Mouse (Mus musculus): Measurements from ENCODE around the gene Gbgt1. TPM values are rescaled to one million over a fixed set of nuclear protein-coding genes. Genes with fewer than 3 reads are reported as not detected.

Gbgt1 gene
- polyA plus RNA-seq, 1 experiment from 2014 or later = 1.2 TPM

GRCm38 (mm10) chr2:28534436-28535262, 38.0 kb downstream of the Gbgt1 start:
- WGBS = 31% methylated on average over 11 of the region's 11 CpGs
- H3K4me1 ChIP-seq = peaks cover 96% of the 10 kb centered on the region
- H3K4me3 ChIP-seq = peak overlapping the region; percentile 19

GRCm38 (mm10) chr2:28535263-28535540, 38.5 kb downstream of the Gbgt1 start:
- H3K27me3 ChIP-seq = no peaks in the 10 kb centered on the region
- ATAC-seq (ENCODE audit: low FRiP score, low read depth) = no peak
- H3K9ac ChIP-seq (replicated peaks) = peak overlapping the region; percentile 72; the same call in 1 of the 2 replicates
- H3K27ac ChIP-seq (replicated peaks) = peak overlapping the region; percentile 76
- peaks cover 96% of the 10 kb centered on the region for H3K4me1 ChIP-seq
- H3K4me3 ChIP-seq = no peak overlapping the region
- peak overlapping the region; percentile 86 for H3K4me2 ChIP-seq (replicated peaks)
- H3K36me3 ChIP-seq = 0 out of 2 replicates have a peak, but pooled peaks cover under 1% of the 10 kb centered on the region
- H3K9me3 ChIP-seq = no peaks in the 10 kb centered on the region
- 41% methylated on average over 4 of the region's 4 CpGs for WGBS

More at GRCm38 (mm10) chr2:28534436-28535262, 38.0 kb downstream of the Gbgt1 start:
- Histone ChIP-seq H3K27ac (replicated peaks) (peak overlapping the region; percentile 76), H3K9me3 (no peaks in the 10 kb centered on the region), H3K9ac (replicated peaks) (peak overlapping the region; percentile 72), H3K27me3 (no peaks in the 10 kb centered on the region), H3K36me3 (no peaks in the 10 kb centered on the region), H3K4me2 (replicated peaks) (peak overlapping the region; percentile 86)
- ATAC-seq (ENCODE audit: low FRiP score, low read depth) = no peak

- H3K36me3 ChIP-seq = peaks cover 3% of the 10 kb centered on the region; the same call in 1 of the 2 replicates
- peak overlapping the region; percentile 86; the same call in 1 of the 2 replicates for H3K4me2 ChIP-seq (replicated peaks)
- no peak overlapping the region for H3K4me3 ChIP-seq
- no peaks in the 10 kb centered on the region for H3K27me3 ChIP-seq
- no peaks in the 10 kb centered on the region for H3K9me3 ChIP-seq
- peak overlapping the region; percentile 76; the same call in 1 of the 2 replicates for H3K27ac ChIP-seq (replicated peaks)
- WGBS = 48% methylated on average over 7 of the region's 7 CpGs
- H3K4me1 ChIP-seq = peaks cover 95% of the 10 kb centered on the region
- peak overlapping the region; percentile 72; the same call in 1 of the 2 replicates for H3K9ac ChIP-seq (replicated peaks)
- no peak for ATAC-seq (ENCODE audit: low FRiP score, low read depth)
Measured at GRCm38 (mm10) chr2:28535650-28536049, 39.0 kb downstream of the Gbgt1 start.

- H3K4me1 ChIP-seq = peaks cover 93% of the 10 kb centered on the region
- WGBS = 84% methylated on average over 4 of the region's 4 CpGs
- H3K9me3 ChIP-seq = no peaks in the 10 kb centered on the region
- 0 out of 2 replicates have a peak overlapping the region, but pooled peaks have one; percentile 86 for H3K4me2 ChIP-seq (replicated peaks)
- no peak overlapping the region for H3K9ac ChIP-seq (replicated peaks)
- H3K27ac ChIP-seq (replicated peaks) = peak overlapping the region; percentile 35; the same call in 1 of the 2 replicates
- peaks cover 3% of the 10 kb centered on the region; the same call in 1 of the 2 replicates for H3K36me3 ChIP-seq
- ATAC-seq (ENCODE audit: low FRiP score, low read depth) = no peak
- no peaks in the 10 kb centered on the region for H3K27me3 ChIP-seq
- no peak overlapping the region for H3K4me3 ChIP-seq
Measured at GRCm38 (mm10) chr2:28536166-28536565, 39.5 kb downstream of the Gbgt1 start.

GRCm38 (mm10) chr2:28536766-28537633, 40.3 kb downstream of the Gbgt1 start:
- Histone ChIP-seq H3K4me2 (replicated peaks) (no peak overlapping the region), H3K27ac (replicated peaks) (peak overlapping the region; percentile 46), H3K27me3 (no peaks in the 10 kb centered on the region), H3K36me3 (peaks cover 7% of the 10 kb centered on the region), H3K4me1 (peaks cover 86% of the 10 kb centered on the region), H3K4me3 (no peak overlapping the region), H3K9ac (replicated peaks) (no peak overlapping the region), H3K9me3 (no peaks in the 10 kb centered on the region)
- ATAC-seq (ENCODE audit: low FRiP score, low read depth) = no peak
- 76% methylated on average over 11 of the region's 11 CpGs for WGBS

GRCm38 (mm10) chr2:28537634-28537920, 40.9 kb downstream of the Gbgt1 start:
- no peaks in the 10 kb centered on the region for H3K9me3 ChIP-seq
- peak overlapping the region; percentile 46; the same call in 1 of the 2 replicates for H3K27ac ChIP-seq (replicated peaks)
- no peak for ATAC-seq (ENCODE audit: low FRiP score, low read depth)
- no peak overlapping the region for H3K4me2 ChIP-seq (replicated peaks)
- 0 out of 2 replicates have a peak overlapping the region, but pooled peaks have one; percentile 11 for H3K9ac ChIP-seq (replicated peaks)
- H3K27me3 ChIP-seq = no peaks in the 10 kb centered on the region
- peaks cover 13% of the 10 kb centered on the region for H3K36me3 ChIP-seq
- WGBS = 24% methylated on average over 4 of the region's 4 CpGs
- H3K4me1 ChIP-seq = peaks cover 80% of the 10 kb centered on the region
- H3K4me3 ChIP-seq = no peak overlapping the region

- Histone ChIP-seq H3K4me3 (no peak overlapping the region), H3K27ac (replicated peaks) (peak overlapping the region; percentile 82), H3K36me3 (peaks cover 19% of the 10 kb centered on the region), H3K9ac (replicated peaks) (peak overlapping the region; percentile 20; the same call in 1 of the 2 replicates), H3K9me3 (no peaks in the 10 kb centered on the region), H3K27me3 (no peaks in the 10 kb centered on the region), H3K4me1 (peaks cover 74% of the 10 kb centered on the region), H3K4me2 (replicated peaks) (no peak overlapping the region)
- no peak for ATAC-seq (ENCODE audit: low FRiP score, low read depth)
- WGBS = 78% methylated on average over 8 of the region's 8 CpGs
Measured at GRCm38 (mm10) chr2:28537995-28538816, 41.5 kb downstream of the Gbgt1 start.

DNA sequence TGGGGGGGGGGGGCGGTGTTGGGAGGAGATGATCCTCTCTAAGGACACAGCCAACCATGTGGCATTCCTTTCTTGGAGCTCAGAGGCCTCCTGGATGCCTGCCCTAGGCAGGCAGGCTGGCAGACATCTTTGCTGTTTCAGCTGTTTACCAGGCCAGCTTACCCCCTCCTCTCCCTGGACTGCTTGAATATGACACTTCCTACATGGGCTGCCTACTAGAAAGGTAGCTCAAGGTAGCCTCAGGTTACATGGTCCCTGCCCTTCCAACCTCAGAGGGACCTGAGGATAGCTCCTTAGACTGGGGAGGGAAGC, 42.1 kb downstream of the Gbgt1 start:
- ATAC-seq (ENCODE audit: low FRiP score, low read depth) = peak; percentile 5; the same call in 1 of the 2 replicates
- H3K27me3 ChIP-seq = no peaks in the 10 kb centered on the region
- H3K27ac ChIP-seq (replicated peaks) = peak overlapping the region; percentile 82
- no peaks in the 10 kb centered on the region for H3K9me3 ChIP-seq
- H3K4me2 ChIP-seq (replicated peaks) = no peak overlapping the region
- H3K4me3 ChIP-seq = no peak overlapping the region
- peaks cover 68% of the 10 kb centered on the region for H3K4me1 ChIP-seq
- WGBS = 45% methylated on average over 1 of the region's 1 CpGs
- H3K36me3 ChIP-seq = peaks cover 25% of the 10 kb centered on the region
- H3K9ac ChIP-seq (replicated peaks) = peak overlapping the region; percentile 20; the same call in 1 of the 2 replicates

DNA sequence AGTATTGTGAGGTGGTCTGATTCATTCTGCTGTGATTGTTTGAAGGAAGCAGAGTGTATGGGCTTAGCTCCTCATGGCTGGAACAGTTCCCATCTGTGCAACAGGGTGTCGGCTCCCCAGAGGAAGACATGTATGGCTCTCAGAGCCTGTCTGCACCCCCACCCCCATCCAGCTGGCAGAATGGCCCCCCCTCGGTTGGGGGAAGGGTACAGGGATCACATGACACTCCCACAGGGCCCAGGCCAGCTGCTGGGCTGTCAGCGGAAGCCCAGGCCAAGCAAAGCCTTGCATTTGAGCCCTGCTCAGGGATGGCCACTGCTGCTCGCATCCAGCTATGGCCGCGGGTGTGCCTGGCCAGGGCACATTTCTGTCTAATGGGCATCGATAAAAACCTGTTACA, 42.5 kb downstream of the Gbgt1 start:
- Histone ChIP-seq H3K4me3 (no peak overlapping the region), H3K4me1 (peaks cover 64% of the 10 kb centered on the region), H3K27me3 (no peaks in the 10 kb centered on the region), H3K36me3 (peaks cover 29% of the 10 kb centered on the region), H3K9me3 (no peaks in the 10 kb centered on the region), H3K4me2 (replicated peaks) (peak overlapping the region; percentile 13; the same call in 1 of the 2 replicates), H3K9ac (replicated peaks) (peak overlapping the region; percentile 20; the same call in 1 of the 2 replicates), H3K27ac (replicated peaks) (peak overlapping the region; percentile 82)
- ATAC-seq (ENCODE audit: low FRiP score, low read depth) = peak; percentile 83
- 33% methylated on average over 7 of the region's 7 CpGs for WGBS

GRCm38 (mm10) chr2:28539949-28540348, 43.3 kb downstream of the Gbgt1 start:
- no peaks in the 10 kb centered on the region for H3K9me3 ChIP-seq
- H3K4me1 ChIP-seq = peaks cover 57% of the 10 kb centered on the region
- no peak overlapping the region; the same call in 1 of the 2 replicates for H3K9ac ChIP-seq (replicated peaks)
- H3K36me3 ChIP-seq = peaks cover 36% of the 10 kb centered on the region
- peak overlapping the region; percentile 82 for H3K27ac ChIP-seq (replicated peaks)
- H3K27me3 ChIP-seq = no peaks in the 10 kb centered on the region
- peak overlapping the region; percentile 13; the same call in 1 of the 2 replicates for H3K4me2 ChIP-seq (replicated peaks)
- ATAC-seq (ENCODE audit: low FRiP score, low read depth) = no peak
- H3K4me3 ChIP-seq = no peak overlapping the region
- WGBS = 87% methylated on average over 2 of the region's 2 CpGs

DNA sequence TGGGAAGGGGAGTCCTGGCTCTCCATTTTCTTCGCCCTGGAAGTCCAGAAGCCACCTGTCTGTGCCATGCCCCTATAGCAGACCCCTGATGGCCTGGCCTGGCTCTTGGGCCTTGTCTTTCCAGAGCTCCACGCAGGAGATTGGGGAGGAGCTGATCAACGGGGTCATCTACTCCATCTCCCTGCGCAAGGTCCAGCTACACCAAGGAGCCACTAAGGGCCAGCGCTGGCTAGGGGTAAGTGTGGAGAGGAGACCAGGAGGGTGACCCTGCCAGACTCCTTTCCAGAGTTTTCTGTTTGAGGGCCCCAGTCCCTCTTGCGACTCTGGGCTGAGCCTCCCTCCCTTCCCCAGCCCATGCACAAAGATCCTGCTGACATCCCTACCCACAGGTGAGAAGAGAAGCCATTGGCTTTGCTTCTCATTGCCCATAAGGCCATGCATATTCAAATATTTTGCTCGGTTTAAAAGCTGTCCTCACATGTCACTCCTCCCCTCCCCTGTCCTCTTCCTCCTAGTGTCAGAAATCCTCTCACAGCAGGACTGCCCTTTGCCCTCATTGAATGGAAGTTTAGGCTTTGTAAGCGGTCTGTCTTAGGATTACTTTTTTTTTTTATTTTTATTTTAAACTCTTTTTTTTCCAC, 44.0 kb downstream of the Gbgt1 start:
- ATAC-seq (ENCODE audit: low FRiP score, low read depth) = no peak
- Histone ChIP-seq H3K36me3 (peaks cover 44% of the 10 kb centered on the region), H3K9ac (replicated peaks) (no peak overlapping the region), H3K27me3 (no peaks in the 10 kb centered on the region), H3K4me2 (replicated peaks) (no peak overlapping the region), H3K4me3 (no peak overlapping the region), H3K27ac (replicated peaks) (no peak overlapping the region), H3K4me1 (peaks cover 49% of the 10 kb centered on the region), H3K9me3 (no peaks in the 10 kb centered on the region)
- WGBS = 78% methylated on average over 8 of the region's 8 CpGs
